Mouse (Mus musculus) brain, embryonic 14.5 days (tissue): Measurements from ENCODE around the gene Zfp292. TPM values are rescaled to one million over a fixed set of nuclear protein-coding genes. Genes with fewer than 3 reads are reported as not detected.

ENCODE experiments used
- DNase-seq: peaks from one replicate; pipeline ENCODE4 v3.0.0-alpha.2; 2011; ENCODE audit warnings: low read depth
- CTCF ChIP-seq: fragments of 200-500 bp; IDR thresholded peaks from 2 replicates; pipeline ENCODE4 v1.5.1; 2012; ENCODE audit warnings: inconsistent platforms, mild to moderate bottlenecking, moderate library complexity, borderline replicate concordance; ENCODE audit not compliant: insufficient read depth, insufficient read length; ENCODE audit errors: extremely low read depth
- POLR2A ChIP-seq: fragments of 200-500 bp; IDR thresholded peaks from 2 replicates; pipeline ENCODE4 v1.6.1; 2012; ENCODE audit warnings: mild to moderate bottlenecking, inconsistent platforms, borderline replicate concordance; ENCODE audit not compliant: poor library complexity, insufficient read depth, insufficient read length, severe bottlenecking; ENCODE audit errors: extremely low read depth
- polyA plus RNA-seq: library from polyadenylated mRNA; depleted of rRNA; stranded (reverse); fragments of >200 nt; gene quantifications from 2 replicates; pipeline ENCODE4 v1.2.3, GENCODE M21; 2012

Gene Zfp292
- polyA plus RNA-seq, 1 experiment = 23.1 TPM

DNA sequence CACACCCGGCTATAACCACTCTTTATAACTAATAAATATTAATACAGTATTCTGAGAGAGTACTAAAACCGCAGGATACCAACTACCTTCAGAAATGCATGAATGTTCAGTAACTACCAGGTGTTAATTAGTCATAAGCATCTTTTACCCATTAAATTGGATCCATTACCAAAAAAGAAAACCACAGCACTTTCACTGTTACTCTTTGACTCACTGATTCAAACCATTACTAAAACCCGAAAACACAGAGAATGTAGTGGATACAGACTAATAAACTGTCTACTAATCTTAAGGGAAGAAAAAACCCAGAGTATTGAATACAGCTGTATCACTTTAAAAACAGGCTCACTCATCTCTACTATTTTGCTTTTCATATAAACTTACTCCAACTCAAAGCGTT, 62.9 kb downstream of the Zfp292 start:
- TF ChIP-seq POLR2A (no peak), CTCF (no peak)
- DNase-seq = no peak

DNA sequence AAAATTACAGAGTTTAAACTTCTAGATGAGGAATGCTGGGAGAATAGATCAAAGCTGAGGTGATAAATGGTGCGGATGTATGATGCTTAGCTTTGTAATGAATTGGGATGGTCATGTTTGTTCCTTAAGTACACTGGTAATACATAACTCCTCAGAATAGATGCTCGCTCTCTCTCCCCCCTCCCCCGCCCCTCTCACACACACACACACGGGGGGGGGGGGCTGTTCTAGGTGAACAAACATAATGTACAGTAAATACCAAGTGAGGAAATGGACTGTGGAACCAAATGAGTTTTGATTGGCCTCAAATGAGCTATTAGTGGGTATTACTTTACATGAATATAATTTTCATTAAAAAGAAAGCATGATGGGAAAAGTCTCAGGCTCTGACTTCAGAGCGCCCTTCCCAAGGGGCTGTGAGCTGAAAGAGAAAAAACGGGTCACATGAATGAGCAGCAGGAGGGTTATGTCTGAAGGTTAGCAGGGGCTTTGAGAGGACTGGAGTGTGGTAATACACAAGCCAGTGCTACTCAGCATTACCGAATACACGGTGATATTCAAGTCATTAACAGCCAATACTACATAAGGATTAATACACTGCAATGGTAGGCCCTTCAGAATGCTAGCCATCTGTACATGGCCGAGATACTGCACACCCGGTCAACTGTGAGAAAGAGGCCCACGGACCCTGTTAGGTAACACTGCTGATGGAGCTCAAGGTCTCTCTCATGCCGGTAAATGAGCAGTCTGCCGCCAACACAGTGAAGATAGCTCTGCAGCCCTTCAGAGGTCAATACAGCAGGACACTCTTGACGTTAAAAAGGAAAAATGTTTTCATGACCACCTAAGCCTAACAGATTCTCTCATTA, 81.4 kb downstream of the Zfp292 start:
- DNase-seq = no peak
- TF ChIP-seq POLR2A = no peak

- TF ChIP-seq POLR2A = no peak
- TF ChIP-seq CTCF = no peak
- no peak for DNase-seq
These were observed 84.8 kb downstream of the Zfp292 start for GRCm38 (mm10) chr4:34798005-34798404.

GRCm38 (mm10) chr4:34797294-34797983, 85.3 kb downstream of the Zfp292 start:
- no peak for DNase-seq
- no peak for TF ChIP-seq POLR2A
- TF ChIP-seq CTCF = no peak

DNA sequence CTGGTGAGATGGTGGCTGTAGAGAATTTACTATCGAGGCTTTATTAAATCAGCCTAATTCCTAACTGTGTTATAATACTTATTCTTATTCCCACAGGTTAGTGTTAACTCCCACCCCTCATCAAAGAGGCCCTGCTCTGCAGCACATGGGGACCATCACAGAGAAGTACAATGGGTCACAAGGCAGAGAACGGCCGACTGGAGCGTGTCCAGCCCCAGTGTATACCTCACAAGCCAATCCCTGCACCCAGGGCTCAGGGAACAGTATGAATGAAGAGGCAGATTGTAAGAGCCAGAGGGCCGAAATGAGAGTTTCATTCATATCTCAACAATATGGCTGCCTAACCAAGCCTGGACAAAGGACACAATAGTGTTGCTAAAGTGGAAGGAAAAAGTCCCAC, 86.5 kb downstream of the Zfp292 start:
- DNase-seq = no peak
- TF ChIP-seq CTCF (no peak), POLR2A (no peak)

DNA sequence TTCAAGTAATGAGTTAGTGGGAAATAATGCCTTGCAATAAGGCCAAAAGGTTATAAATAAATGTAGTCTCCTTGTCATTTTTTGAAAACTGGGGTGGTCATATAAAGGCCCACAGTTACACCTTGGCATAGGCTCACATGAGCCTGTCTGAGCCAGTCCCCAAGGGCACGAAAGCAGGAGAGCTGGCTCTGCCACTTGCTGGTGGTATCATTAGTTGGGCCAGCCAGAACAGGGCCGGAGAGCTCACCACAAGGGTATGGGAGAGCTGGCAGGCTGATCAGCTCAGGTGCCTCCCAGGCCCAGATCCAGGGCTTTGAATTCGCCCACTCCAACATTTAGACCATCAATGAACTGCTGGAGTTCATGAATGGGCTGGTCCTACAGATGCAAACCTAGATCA, 96.3 kb downstream of the Zfp292 start:
- TF ChIP-seq CTCF = no peak
- no peak for TF ChIP-seq POLR2A
- DNase-seq = no peak

GRCm38 (mm10) chr4:34785646-34786045, 97.1 kb downstream of the Zfp292 start:
- no peak for DNase-seq
- TF ChIP-seq CTCF (no peak), POLR2A (no peak)

DNA sequence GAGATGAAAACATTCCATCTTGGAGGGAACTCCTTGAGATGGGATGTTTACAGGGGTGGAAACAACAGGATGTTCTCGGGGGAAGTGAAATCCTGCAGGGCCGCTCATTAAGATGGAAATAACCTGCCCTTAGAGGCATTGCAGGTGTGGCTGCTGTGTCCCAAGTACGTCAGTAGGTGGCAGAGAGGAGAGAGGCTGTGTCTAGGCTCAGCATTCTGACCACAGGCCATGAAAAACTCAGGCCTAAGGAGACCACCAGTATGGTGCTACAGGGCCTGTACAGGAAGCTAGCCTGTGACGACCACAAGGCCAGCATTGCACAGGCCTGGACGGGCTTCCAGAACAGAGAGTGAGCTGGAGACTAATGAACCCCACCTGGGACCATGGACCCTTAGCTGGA, 97.9 kb downstream of the Zfp292 start:
- DNase-seq = no peak
- TF ChIP-seq POLR2A (no peak), CTCF (peak; percentile 16; the same call in 1 of the 2 replicates)

- TF ChIP-seq POLR2A (no peak), CTCF (peak; percentile 54)
- DNase-seq = peak; percentile 36
These were observed 100.0 kb downstream of the Zfp292 start for GRCm38 (mm10) chr4:34782730-34783129.

- peak; percentile 80; the same call in 1 of the 2 replicates for TF ChIP-seq POLR2A
- TF ChIP-seq CTCF = peak; percentile 90
- peak; percentile 96 for DNase-seq
These were observed 104.9 kb downstream of the Zfp292 start, which contains the start of gene Smim8 for GRCm38 (mm10) chr4:34777677-34778527. Gene Smim8, minus strand, starts transcription at chr4:34778423.
